Mouse (Mus musculus) liver, adult 2 months (tissue): ENCODE measurements around the gene Clhc1.
"Not testable (repeated sequence)": the region's sequence is repeated elsewhere in the genome, so short reads cannot be mapped to it uniquely, and the experiment has no call there.

ENCODE experiments used
- CTCF ChIP-seq: fragments of 200-500 bp; IDR thresholded peaks from 2 replicates; pipeline ENCODE4 v1.5.1; 2011; ENCODE audit warnings: low read depth, low read length, control low read depth
- POLR2A ChIP-seq: fragments of 200-500 bp; IDR thresholded peaks from 2 replicates; pipeline ENCODE4 v1.6.1; 2011; ENCODE audit warnings: low read length, control low read depth; ENCODE audit not compliant: insufficient read depth; ENCODE audit errors: extremely low read depth

GRCm38 (mm10) chr11:29546297-29546696 lies 1.5 kb upstream of the Clhc1 start:
- TF ChIP-seq CTCF, POLR2A: not testable (repeated sequence)
